Mouse (Mus musculus): ENCODE measurements around the gene Btbd3.

Gene Btbd3

GRCm38 (mm10) chr2:138388591-138388990, 132.2 kb downstream of the Btbd3 start:
- DNase-seq (ENCODE audit: low spot score in 2 of 2), result no peak

GRCm38 (mm10) chr2:138403046-138403445, 146.7 kb downstream of the Btbd3 start:
- DNase-seq (ENCODE audit: low spot score in 2 of 2), result no peak

GRCm38 (mm10) chr2:138405753-138406528, 149.6 kb downstream of the Btbd3 start:
- no peak for DNase-seq (ENCODE audit: low spot score in 2 of 2)

- no peak for DNase-seq (ENCODE audit: low spot score in 2 of 2)
Observed at GRCm38 (mm10) chr2:138406703-138407102, 150.3 kb downstream of the Btbd3 start.

DNA sequence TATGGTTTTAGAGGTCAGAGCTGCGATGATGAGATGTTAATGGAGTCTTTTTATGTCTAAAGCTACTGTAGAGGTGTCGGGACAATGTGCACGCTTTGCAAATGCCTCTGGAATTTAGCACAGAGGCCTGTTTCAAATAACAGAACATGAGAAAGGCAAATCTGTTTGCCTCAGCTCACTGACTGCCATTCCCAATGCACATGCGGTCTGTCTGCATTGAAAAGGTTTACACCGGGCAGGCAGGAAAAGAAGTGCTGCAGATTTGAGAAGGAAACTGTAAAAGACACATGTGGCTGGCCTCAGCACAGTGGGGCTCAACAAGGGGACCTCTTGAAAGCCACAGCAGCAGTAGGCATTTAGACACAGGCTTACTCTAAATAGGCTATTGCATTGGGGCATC, 156.2 kb downstream of the Btbd3 start:
- DNase-seq (ENCODE audit: low spot score in 2 of 2), result no peak

GRCm38 (mm10) chr2:138422321-138422720, 166.0 kb downstream of the Btbd3 start:
- DNase-seq (ENCODE audit: low spot score in 2 of 2), result no peak

DNA sequence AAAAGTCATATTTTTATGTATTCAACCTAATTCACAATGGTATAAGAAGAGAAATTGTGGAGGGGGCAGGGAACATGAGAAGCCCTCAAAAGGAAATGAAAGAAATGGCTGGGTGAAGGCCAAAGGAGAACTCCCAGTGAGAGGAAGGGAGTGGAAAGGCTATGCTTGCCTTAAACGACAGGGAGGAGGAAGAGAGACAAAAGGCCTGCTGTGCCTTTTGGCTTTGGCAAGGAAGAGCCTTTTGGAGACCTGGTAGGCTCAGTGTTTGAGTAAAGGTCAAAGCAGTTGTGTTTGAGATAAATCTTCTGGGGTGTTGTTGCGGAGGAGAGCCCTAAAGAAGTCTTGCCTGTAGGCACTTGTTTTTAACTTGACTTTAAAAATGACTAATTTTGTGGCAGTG, 175.6 kb downstream of the Btbd3 start:
- no peak for DNase-seq (ENCODE audit: low spot score in 2 of 2)

GRCm38 (mm10) chr2:138446466-138446865, 190.1 kb downstream of the Btbd3 start:
- no peak for DNase-seq (ENCODE audit: low spot score in 2 of 2)

- no peak for DNase-seq (ENCODE audit: low spot score in 2 of 2)
Observed at GRCm38 (mm10) chr2:138446943-138447342, 190.6 kb downstream of the Btbd3 start.

GRCm38 (mm10) chr2:138447681-138448080, 191.3 kb downstream of the Btbd3 start:
- DNase-seq (ENCODE audit: low spot score in 2 of 2), result no peak

GRCm38 (mm10) chr2:138468046-138468572, 211.7 kb downstream of the Btbd3 start:
- no peak for DNase-seq (ENCODE audit: low spot score in 2 of 2)

- no peak for DNase-seq (ENCODE audit: low spot score in 2 of 2)
Observed at GRCm38 (mm10) chr2:138473407-138473806, 217.0 kb downstream of the Btbd3 start.

GRCm38 (mm10) chr2:138476486-138476885, 220.1 kb downstream of the Btbd3 start:
- no peak for DNase-seq (ENCODE audit: low spot score in 2 of 2)

DNA sequence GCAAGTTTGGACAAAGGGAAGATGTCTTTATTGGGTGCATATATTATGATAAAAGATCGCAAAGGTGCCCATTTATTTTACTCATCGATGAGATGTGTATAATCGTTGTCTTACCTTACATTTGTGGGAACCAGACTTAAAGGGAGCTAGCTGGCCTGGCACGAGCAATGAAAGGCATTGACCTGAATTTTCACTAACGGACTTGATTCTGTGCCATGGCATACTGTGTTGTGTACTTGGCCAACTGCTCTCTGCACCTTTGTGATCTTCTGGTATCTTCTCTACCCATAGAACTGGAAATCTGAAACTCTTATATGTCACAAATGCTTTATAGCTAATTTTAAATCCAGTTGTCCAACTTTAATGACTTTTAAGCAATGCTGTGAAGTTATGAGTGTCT, 220.9 kb downstream of the Btbd3 start:
- no peak for DNase-seq (ENCODE audit: low spot score in 2 of 2)

GRCm38 (mm10) chr2:138482541-138482940, 226.2 kb downstream of the Btbd3 start:
- DNase-seq (ENCODE audit: low spot score in 2 of 2), result no peak

DNA sequence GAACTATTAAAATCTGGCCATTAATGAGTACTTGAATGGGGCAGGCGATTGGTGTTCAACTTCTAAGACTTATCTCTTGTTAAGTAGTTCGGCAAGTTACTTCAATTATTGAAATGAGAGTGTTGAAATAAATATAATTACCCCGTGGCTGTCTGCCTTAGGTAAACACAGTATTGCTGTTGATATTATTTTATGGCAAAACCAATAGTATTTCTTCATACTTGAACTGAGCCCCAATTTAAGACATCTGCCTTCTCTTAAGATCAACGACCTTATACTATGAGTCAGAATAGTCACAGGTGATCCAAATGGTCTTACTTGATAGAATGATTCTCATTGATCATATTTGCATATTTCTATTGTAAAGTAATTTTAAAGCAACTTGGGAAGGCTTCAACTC, 228.5 kb downstream of the Btbd3 start:
- DNase-seq (ENCODE audit: low spot score in 2 of 2), result no peak

- DNase-seq (ENCODE audit: low spot score in 2 of 2), result no peak
Observed at GRCm38 (mm10) chr2:138490688-138491405, 234.5 kb downstream of the Btbd3 start.

GRCm38 (mm10) chr2:138492176-138492575, 235.8 kb downstream of the Btbd3 start:
- no peak for DNase-seq (ENCODE audit: low spot score in 2 of 2)

DNA sequence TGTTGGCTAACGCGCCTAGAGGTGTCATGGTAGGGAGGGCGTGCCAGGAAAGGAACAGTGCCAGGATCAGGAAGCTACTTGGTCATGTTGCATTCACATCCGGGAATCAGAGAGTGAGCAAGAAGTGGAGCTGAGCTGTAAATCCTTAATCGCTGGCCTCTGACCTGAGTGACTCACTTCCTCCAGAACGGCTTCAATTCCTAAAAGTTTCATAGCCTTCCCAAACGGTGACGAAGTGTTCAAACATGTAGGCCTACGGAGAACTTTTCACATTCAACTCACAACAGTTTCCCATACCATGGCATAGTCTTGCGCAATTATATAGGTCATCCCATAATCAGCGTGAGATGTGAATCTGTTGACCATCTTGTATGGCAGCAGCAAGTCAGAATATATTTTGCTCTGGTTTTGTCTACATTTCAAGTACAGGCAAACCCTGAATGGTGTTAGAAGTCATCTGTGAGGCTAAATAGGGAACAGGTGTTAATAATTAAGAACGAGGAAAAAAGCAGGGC, 247.6 kb downstream of the Btbd3 start:
- DNase-seq (ENCODE audit: low spot score in 2 of 2), result no peak

- no peak for DNase-seq (ENCODE audit: low spot score in 2 of 2)
Observed at GRCm38 (mm10) chr2:138515531-138515930, 259.2 kb downstream of the Btbd3 start.

- DNase-seq (ENCODE audit: low spot score in 2 of 2), result no peak
Observed at GRCm38 (mm10) chr2:138528461-138528860, 272.1 kb downstream of the Btbd3 start.

GRCm38 (mm10) chr2:138531160-138531967, 275.0 kb downstream of the Btbd3 start:
- no peak for DNase-seq (ENCODE audit: low spot score in 2 of 2)
